Mouse (Mus musculus): Measurements from ENCODE around the gene Tifa. TPM values are rescaled to one million over a fixed set of nuclear protein-coding genes. Genes with fewer than 3 reads are reported as not detected.

The Tifa gene
- polyA plus RNA-seq, 1 experiment: 14.3 TPM

GRCm38 (mm10) chr3:127749266-127749665, 40.3 kb upstream of the Tifa start:
- H3K4me3 ChIP-seq (ENCODE audit: extremely low read depth, insufficient read depth, insufficient read length): no peak overlapping the region
- TF ChIP-seq CTCF (IDR thresholded peaks at IDR 0.05; ENCODE audit: extremely low read depth, insufficient read depth, insufficient read length, insufficient replicate concordance) (no peak), POLR2A (IDR thresholded peaks at IDR 0.05; ENCODE audit: low read depth, low read length) (no peak)
- 66% methylated on average over 9 of the region's 9 CpGs for whole genome bisulfite sequencing
- no peaks in the 10 kb centered on the region for H3K4me1 ChIP-seq (ENCODE audit: control insufficient read depth, insufficient read depth, insufficient read length)
- no peak overlapping the region for H3K27ac ChIP-seq (ENCODE audit: insufficient read depth, low read length)
- no peaks in the 10 kb centered on the region for H3K27me3 ChIP-seq (ENCODE audit: control insufficient read depth, insufficient read depth, low read length)
- no peak for DNase-seq (ENCODE audit: low read depth in 1 of 2, low spot score in 2 of 2)
- H3K36me3 ChIP-seq (ENCODE audit: control insufficient read depth, insufficient read depth, low read length): no peaks in the 10 kb centered on the region

GRCm38 (mm10) chr3:127749981-127750562, 39.5 kb upstream of the Tifa start:
- H3K27ac ChIP-seq (ENCODE audit: insufficient read depth, low read length): no peak overlapping the region
- H3K4me1 ChIP-seq (ENCODE audit: control insufficient read depth, insufficient read depth, insufficient read length): no peaks in the 10 kb centered on the region
- no peak for DNase-seq (ENCODE audit: low read depth in 1 of 2, low spot score in 2 of 2)
- H3K27me3 ChIP-seq (ENCODE audit: control insufficient read depth, insufficient read depth, low read length): no peaks in the 10 kb centered on the region
- H3K36me3 ChIP-seq (ENCODE audit: control insufficient read depth, insufficient read depth, low read length): no peaks in the 10 kb centered on the region
- WGBS: 51% methylated on average over 12 of the region's 12 CpGs
- no peak for TF ChIP-seq CTCF (IDR thresholded peaks at IDR 0.05; ENCODE audit: extremely low read depth, insufficient read depth, insufficient read length, insufficient replicate concordance)
- no peak for TF ChIP-seq POLR2A (IDR thresholded peaks at IDR 0.05; ENCODE audit: low read depth, low read length)
- no peak overlapping the region for H3K4me3 ChIP-seq (ENCODE audit: extremely low read depth, insufficient read depth, insufficient read length)

- H3K36me3 ChIP-seq (ENCODE audit: control insufficient read depth, insufficient read depth, low read length): no peaks in the 10 kb centered on the region
- H3K27me3 ChIP-seq (ENCODE audit: control insufficient read depth, insufficient read depth, low read length): no peaks in the 10 kb centered on the region
- no peaks in the 10 kb centered on the region for H3K4me1 ChIP-seq (ENCODE audit: control insufficient read depth, insufficient read depth, insufficient read length)
- no peak overlapping the region for H3K4me3 ChIP-seq (ENCODE audit: extremely low read depth, insufficient read depth, insufficient read length)
- DNase-seq (ENCODE audit: low read depth in 1 of 2, low spot score in 2 of 2): no peak
- no peak for TF ChIP-seq CTCF (IDR thresholded peaks at IDR 0.05; ENCODE audit: extremely low read depth, insufficient read depth, insufficient read length, insufficient replicate concordance)
- TF ChIP-seq POLR2A (IDR thresholded peaks at IDR 0.05; ENCODE audit: low read depth, low read length): no peak
- 92% methylated on average over 6 of the region's 6 CpGs for WGBS
- no peak overlapping the region for H3K27ac ChIP-seq (ENCODE audit: insufficient read depth, low read length)
These were observed 33.1 kb upstream of the Tifa start for GRCm38 (mm10) chr3:127756458-127756857.

GRCm38 (mm10) chr3:127757886-127758301, 31.7 kb upstream of the Tifa start:
- Histone ChIP-seq H3K27ac (ENCODE audit: insufficient read depth, low read length) (no peak overlapping the region), H3K4me1 (ENCODE audit: control insufficient read depth, insufficient read depth, insufficient read length) (no peaks in the 10 kb centered on the region), H3K27me3 (ENCODE audit: control insufficient read depth, insufficient read depth, low read length) (no peaks in the 10 kb centered on the region), H3K36me3 (ENCODE audit: control insufficient read depth, insufficient read depth, low read length) (no peaks in the 10 kb centered on the region), H3K4me3 (ENCODE audit: extremely low read depth, insufficient read depth, insufficient read length) (no peak overlapping the region)
- TF ChIP-seq POLR2A (IDR thresholded peaks at IDR 0.05; ENCODE audit: low read depth, low read length) (no peak), CTCF (IDR thresholded peaks at IDR 0.05; ENCODE audit: extremely low read depth, insufficient read depth, insufficient read length, insufficient replicate concordance) (no peak)
- DNase-seq (ENCODE audit: low read depth in 1 of 2, low spot score in 2 of 2): no peak

- Histone ChIP-seq H3K4me1 (ENCODE audit: control insufficient read depth, insufficient read depth, insufficient read length) (no peaks in the 10 kb centered on the region), H3K27me3 (ENCODE audit: control insufficient read depth, insufficient read depth, low read length) (no peaks in the 10 kb centered on the region), H3K27ac (ENCODE audit: insufficient read depth, low read length) (no peak overlapping the region), H3K36me3 (ENCODE audit: control insufficient read depth, insufficient read depth, low read length) (no peaks in the 10 kb centered on the region), H3K4me3 (ENCODE audit: extremely low read depth, insufficient read depth, insufficient read length) (no peak overlapping the region)
- 93% methylated on average over 4 of the region's 4 CpGs for WGBS
- no peak for DNase-seq (ENCODE audit: low read depth in 1 of 2, low spot score in 2 of 2)
- no peak for TF ChIP-seq CTCF (IDR thresholded peaks at IDR 0.05; ENCODE audit: extremely low read depth, insufficient read depth, insufficient read length, insufficient replicate concordance)
- TF ChIP-seq POLR2A (IDR thresholded peaks at IDR 0.05; ENCODE audit: low read depth, low read length): no peak
These were observed 30.8 kb upstream of the Tifa start for GRCm38 (mm10) chr3:127758806-127759205.

- H3K27me3 ChIP-seq (ENCODE audit: control insufficient read depth, insufficient read depth, low read length): no peaks in the 10 kb centered on the region
- H3K27ac ChIP-seq (ENCODE audit: insufficient read depth, low read length): no peak overlapping the region
- no peaks in the 10 kb centered on the region for H3K4me1 ChIP-seq (ENCODE audit: control insufficient read depth, insufficient read depth, insufficient read length)
- TF ChIP-seq CTCF (IDR thresholded peaks at IDR 0.05; ENCODE audit: extremely low read depth, insufficient read depth, insufficient read length, insufficient replicate concordance) (no peak), POLR2A (IDR thresholded peaks at IDR 0.05; ENCODE audit: low read depth, low read length) (no peak)
- H3K36me3 ChIP-seq (ENCODE audit: control insufficient read depth, insufficient read depth, low read length): no peaks in the 10 kb centered on the region
- 12% methylated on average over 8 of the region's 8 CpGs for WGBS
- peak; percentile 7 to 14 for DNase-seq (ENCODE audit: low read depth in 1 of 2, low spot score in 2 of 2)
- no peak overlapping the region for H3K4me3 ChIP-seq (ENCODE audit: extremely low read depth, insufficient read depth, insufficient read length)
These were observed 30.4 kb upstream of the Tifa start for GRCm38 (mm10) chr3:127759212-127759611.

GRCm38 (mm10) chr3:127762403-127762802, 27.2 kb upstream of the Tifa start:
- H3K4me3 ChIP-seq (ENCODE audit: extremely low read depth, insufficient read depth, insufficient read length): no peak overlapping the region
- DNase-seq (ENCODE audit: low read depth in 1 of 2, low spot score in 2 of 2): no peak
- WGBS: 80% methylated on average over 8 of the region's 8 CpGs

More at GRCm38 (mm10) chr3:127762403-127762802, 27.2 kb upstream of the Tifa start:
- no peaks in the 10 kb centered on the region for H3K36me3 ChIP-seq (ENCODE audit: control insufficient read depth, insufficient read depth, low read length)
- H3K27ac ChIP-seq (ENCODE audit: insufficient read depth, low read length): no peak overlapping the region
- TF ChIP-seq POLR2A (IDR thresholded peaks at IDR 0.05; ENCODE audit: low read depth, low read length) (no peak), CTCF (IDR thresholded peaks at IDR 0.05; ENCODE audit: extremely low read depth, insufficient read depth, insufficient read length, insufficient replicate concordance) (no peak)
- no peaks in the 10 kb centered on the region for H3K4me1 ChIP-seq (ENCODE audit: control insufficient read depth, insufficient read depth, insufficient read length)
- H3K27me3 ChIP-seq (ENCODE audit: control insufficient read depth, insufficient read depth, low read length): no peaks in the 10 kb centered on the region
